Mouse (Mus musculus): Measurements from ENCODE around the gene Uaca.

DNA sequence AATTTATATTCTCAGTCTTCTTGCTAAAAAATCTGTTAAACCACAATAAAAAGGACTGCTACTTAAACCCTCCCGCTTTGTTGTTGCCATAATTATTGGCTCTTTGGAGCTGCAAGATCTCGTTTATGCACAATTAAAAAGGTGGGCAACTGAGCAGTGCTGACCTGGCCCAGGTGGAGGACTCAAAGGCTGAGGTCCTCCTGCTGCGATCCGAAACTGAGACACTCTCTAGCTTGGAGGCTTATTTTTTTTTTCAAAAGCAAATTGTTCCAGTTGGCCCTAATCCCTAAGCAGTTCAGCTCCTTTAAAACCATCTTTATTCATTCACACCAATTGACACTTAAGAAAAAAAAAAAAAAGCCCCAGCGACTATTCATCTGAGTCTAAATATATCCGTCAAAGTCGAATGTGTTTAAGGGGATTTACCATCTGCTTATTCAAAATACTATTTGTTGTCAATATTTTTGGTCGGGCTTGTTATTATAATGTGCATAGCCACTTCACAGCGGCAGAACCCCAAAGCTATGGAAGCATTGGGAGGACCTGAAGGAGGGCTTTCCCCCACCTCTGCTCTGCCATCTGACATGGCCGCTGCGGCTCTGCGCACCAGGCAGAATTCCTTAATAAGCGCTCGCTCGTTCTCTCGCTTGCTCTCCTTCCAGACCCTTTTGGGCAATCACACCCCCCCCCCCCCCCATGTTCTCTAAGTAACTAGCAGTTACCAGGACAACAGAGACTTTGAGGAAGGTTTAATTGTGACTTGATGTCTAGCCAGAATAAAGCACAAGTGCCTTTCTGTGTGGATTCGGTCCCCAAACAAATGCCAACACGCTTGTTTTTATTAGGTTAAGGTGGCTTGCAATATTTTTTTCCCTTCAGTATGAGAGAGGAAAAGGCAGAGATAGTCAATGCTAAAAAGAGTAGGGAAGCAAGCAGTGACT is 92.4 kb downstream of the Uaca start:
- no peak for TF ChIP-seq CTCF (IDR thresholded peaks at IDR 0.05; ENCODE audit: low read depth, low read length)
- no peak for TF ChIP-seq TAL1 (conservative IDR thresholded peaks at IDR 0.05; ENCODE audit: low read depth, low read length)
- no peak for TF ChIP-seq GATA1 (IDR thresholded peaks at IDR 0.05; ENCODE audit: borderline replicate concordance, low read length)
